Mouse (Mus musculus) hindbrain, embryonic 16.5 days (tissue): ENCODE data around the gene Tpsg1. TPM values are rescaled to one million over a fixed set of nuclear protein-coding genes. Genes with fewer than 3 reads are reported as not detected.

Experiments
- ATAC-seq: fragments of 200-750 bp; cut with Nextera tagmentation; 2 replicates; pipeline ENCODE4 v1.8.0; 2017; ENCODE audit warnings: moderate TSS enrichment, moderate library complexity
- H3K27ac ChIP-seq: fragments of 300-500 bp; sonication (generic); 2 replicates; pipeline ENCODE4 v1.5.1; 2014; ENCODE audit warnings: low read depth, mild to moderate bottlenecking, control low read depth, low read length, moderate library complexity
- H3K27me3 ChIP-seq: fragments of 300-500 bp; sonication (generic); replicated peaks from 2 replicates; pipeline ENCODE4 v1.6.1; 2014; ENCODE audit warnings: low read length; ENCODE audit not compliant: control insufficient read depth, insufficient read depth
- H3K36me3 ChIP-seq: fragments of 300-500 bp; sonication (generic); 2 replicates; pipeline ENCODE4 v1.6.1; 2014; ENCODE audit warnings: mild to moderate bottlenecking, low read length, moderate library complexity, mixed read lengths; ENCODE audit not compliant: control insufficient read depth, insufficient read depth
- H3K4me1 ChIP-seq: fragments of 300-500 bp; sonication (generic); 2 replicates; pipeline ENCODE4 v1.6.1; 2014; ENCODE audit warnings: low read depth, low read length; ENCODE audit not compliant: control insufficient read depth, insufficient read depth
- H3K4me2 ChIP-seq: fragments of 300-500 bp; sonication (generic); 2 replicates; pipeline ENCODE4 v1.6.1; 2014; ENCODE audit warnings: mild to moderate bottlenecking, low read length, control low read depth, moderate library complexity
- H3K4me3 ChIP-seq: fragments of 300-500 bp; sonication (generic); 2 replicates; pipeline ENCODE4 v1.5.1; 2014; ENCODE audit warnings: mild to moderate bottlenecking, low read length, control low read depth, moderate library complexity
- H3K9ac ChIP-seq: fragments of 300-500 bp; sonication (generic); 2 replicates; pipeline ENCODE4 v1.6.1; 2014; ENCODE audit warnings: low read depth, mild to moderate bottlenecking, control low read depth, low read length, moderate library complexity
- H3K9me3 ChIP-seq: fragments of 300-500 bp; sonication (generic); 2 replicates; pipeline ENCODE4 v1.6.1; 2014; ENCODE audit warnings: mild to moderate bottlenecking, low read length, moderate library complexity; ENCODE audit not compliant: control insufficient read depth
- WGBS: fragments of 180-500 bp; shearing (Covaris S2); extraction: QIAGEN DNeasy Blood & Tissue Kit; methylation state at CpG from one replicate; pipeline ENCODE4 v1.1.7; 2014; 5-methylcytosine and 5-hydroxymethylcytosine counted together
- polyA plus RNA-seq: library from polyadenylated mRNA; unstranded; fragments of >200 nt; fragmentation: Nextera tagmentation; extraction: Ambion mirVana; gene quantifications from 2 replicates; pipeline ENCODE4 v1.2.1, GENCODE M21; 2015

The Tpsg1 gene
- polyA plus RNA-seq, 1 experiment from 2014 or later: 0.43 TPM

DNA sequence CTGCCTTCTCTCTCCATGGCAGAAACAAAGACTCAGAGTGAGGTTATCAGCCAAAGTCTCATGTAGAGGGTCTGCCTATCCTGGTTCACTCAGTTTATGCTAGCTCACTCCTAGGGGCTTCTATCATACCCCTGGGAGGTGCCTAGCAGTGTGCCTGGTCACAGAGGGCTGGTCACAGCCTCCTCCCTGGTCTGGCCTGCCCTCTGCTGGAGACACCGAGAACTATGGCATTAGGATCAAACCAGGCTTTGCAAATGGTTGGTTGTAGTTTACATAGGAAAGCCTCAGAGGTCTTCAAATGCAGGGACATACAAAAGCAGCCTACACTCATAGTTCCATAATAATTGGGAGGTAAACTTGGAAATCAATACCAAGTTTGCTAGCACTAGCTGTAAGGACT lies 5.3 kb upstream of the Tpsg1 start:
- Histone ChIP-seq H3K9me3 (no peaks in the 10 kb centered on the region), H3K4me2 (no peak overlapping the region), H3K9ac (no peak overlapping the region), H3K4me1 (no peaks in the 10 kb centered on the region), H3K27ac (no peak overlapping the region), H3K36me3 (no peaks in the 10 kb centered on the region), H3K27me3 (no peaks in the 10 kb centered on the region), H3K4me3 (no peak overlapping the region)
- WGBS: 14% methylated on average over 1 of the region's 1 CpGs
- ATAC-seq: no peak

DNA sequence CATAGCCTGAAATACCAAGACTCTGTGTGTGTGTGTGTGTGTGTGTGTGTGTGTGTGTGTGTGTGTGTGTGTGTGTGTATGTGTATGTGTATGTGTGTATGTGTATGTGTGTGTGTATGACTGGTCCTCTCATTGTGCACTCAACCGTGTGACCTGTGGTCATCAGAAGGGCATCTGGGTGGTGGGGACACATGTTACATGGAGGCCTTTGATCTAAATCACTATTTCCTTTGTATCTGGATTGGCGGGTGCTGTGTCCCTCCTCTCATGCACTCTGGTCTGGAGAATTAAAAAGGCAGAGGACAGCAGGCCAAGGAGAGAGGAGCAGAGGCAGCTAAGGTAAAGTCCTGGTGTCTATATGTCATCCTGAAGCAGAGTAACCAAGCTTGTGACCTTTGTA lies 3.1 kb upstream of the Tpsg1 start, which contains the start of gene Tpsb2:
Gene Tpsb2, plus strand, starts transcription at position 301 of the 400 bp plus-strand sequence.
- Histone ChIP-seq H3K9ac (no peak within 1 kb of the TSS), H3K27me3 (no peaks in the 10 kb centered on the region), H3K9me3 (no peaks in the 10 kb centered on the region), H3K4me2 (no peak within 1 kb of the TSS), H3K36me3 (no peaks in the 10 kb centered on the region), H3K4me1 (no peaks in the 10 kb centered on the region), H3K4me3 (no peak within 1 kb of the TSS), H3K27ac (no peak within 1 kb of the TSS)
- WGBS: 92% methylated on average over 2 of the region's 2 CpGs
- ATAC-seq: no peak

DNA sequence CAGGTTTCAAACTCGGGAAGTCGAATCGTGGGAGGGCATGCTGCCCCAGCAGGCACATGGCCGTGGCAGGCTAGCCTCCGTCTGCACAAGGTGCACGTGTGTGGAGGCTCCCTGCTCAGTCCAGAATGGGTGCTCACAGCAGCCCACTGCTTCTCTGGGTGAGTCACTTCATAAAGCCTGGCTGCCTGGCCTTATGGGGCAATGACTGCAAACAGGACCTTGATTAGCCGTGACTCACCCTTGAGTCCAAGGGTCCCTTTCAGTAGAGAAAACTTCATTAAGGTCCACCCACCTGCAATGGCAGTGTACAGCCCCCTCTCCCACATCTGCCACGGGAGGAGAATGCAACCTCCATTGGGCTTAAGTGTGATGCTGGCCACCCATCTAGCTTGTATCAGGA lies 3.4 kb downstream of the Tpsg1 start:
- H3K4me2 ChIP-seq: no peak overlapping the region
- H3K4me1 ChIP-seq: no peaks in the 10 kb centered on the region
- no peak overlapping the region for H3K4me3 ChIP-seq
- H3K36me3 ChIP-seq: peaks cover 7% of the 10 kb centered on the region; the same call in 1 of the 2 replicates
- no peaks in the 10 kb centered on the region for H3K9me3 ChIP-seq
- no peaks in the 10 kb centered on the region for H3K27me3 ChIP-seq
- no peak overlapping the region for H3K9ac ChIP-seq
- 76% methylated on average over 8 of the region's 8 CpGs for WGBS
- no peak overlapping the region for H3K27ac ChIP-seq
- ATAC-seq: no peak; the same call in 1 of the 2 replicates

DNA sequence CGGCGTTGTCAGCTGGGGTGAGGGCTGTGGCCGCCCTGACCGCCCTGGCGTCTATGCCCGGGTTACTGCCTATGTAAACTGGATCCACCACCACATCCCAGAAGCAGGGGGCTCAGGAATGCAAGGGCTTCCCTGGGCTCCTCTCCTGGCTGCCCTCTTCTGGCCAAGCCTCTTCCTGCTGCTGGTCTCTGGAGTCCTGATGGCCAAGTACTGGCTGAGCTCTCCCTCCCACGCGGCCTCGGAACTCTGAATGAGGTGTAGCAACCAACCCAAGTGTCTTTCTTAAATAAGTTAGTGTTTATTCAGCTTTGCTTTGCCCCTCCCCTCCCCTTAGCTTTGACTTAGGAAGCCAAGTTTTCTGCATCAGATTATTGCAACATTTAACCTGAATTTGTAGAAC lies 4.9 kb downstream of the Tpsg1 start:
- Histone ChIP-seq H3K27me3 (no peaks in the 10 kb centered on the region), H3K9me3 (no peaks in the 10 kb centered on the region), H3K36me3 (peaks cover 8% of the 10 kb centered on the region; the same call in 1 of the 2 replicates), H3K27ac (no peak overlapping the region), H3K4me1 (no peaks in the 10 kb centered on the region), H3K4me3 (no peak overlapping the region), H3K9ac (no peak overlapping the region), H3K4me2 (no peak overlapping the region)
- WGBS: 48% methylated on average over 9 of the region's 9 CpGs
- no peak for ATAC-seq

DNA sequence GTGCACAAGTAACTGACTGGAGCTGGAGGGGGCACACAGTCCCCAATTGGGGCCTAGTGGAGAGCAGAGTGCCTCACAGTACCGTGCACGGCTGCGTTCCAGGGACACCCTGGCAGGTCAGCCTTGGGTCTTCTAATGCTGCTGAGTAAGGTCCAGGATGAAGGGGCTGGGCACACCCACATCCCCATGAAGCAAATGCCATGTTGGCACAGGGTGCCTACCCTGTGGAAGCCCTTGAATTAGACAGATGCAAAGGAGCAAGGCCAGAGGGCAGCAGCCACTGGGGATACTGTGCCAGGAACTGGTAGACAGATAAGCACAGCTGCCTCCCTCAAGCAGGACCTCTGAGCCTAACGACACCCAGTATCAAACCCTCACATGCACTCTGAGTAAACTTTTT lies 25.5 kb downstream of the Tpsg1 start:
- 93% methylated on average over 4 of the region's 4 CpGs for WGBS
- H3K4me2 ChIP-seq: no peak overlapping the region
- no peak overlapping the region for H3K9ac ChIP-seq
- H3K36me3 ChIP-seq: peaks cover 5% of the 10 kb centered on the region
- H3K9me3 ChIP-seq: no peaks in the 10 kb centered on the region
- peaks cover 12% of the 10 kb centered on the region for H3K4me1 ChIP-seq
- no peak for ATAC-seq
- no peak overlapping the region for H3K27ac ChIP-seq
- no peak overlapping the region for H3K4me3 ChIP-seq
- H3K27me3 ChIP-seq: no peaks in the 10 kb centered on the region

DNA sequence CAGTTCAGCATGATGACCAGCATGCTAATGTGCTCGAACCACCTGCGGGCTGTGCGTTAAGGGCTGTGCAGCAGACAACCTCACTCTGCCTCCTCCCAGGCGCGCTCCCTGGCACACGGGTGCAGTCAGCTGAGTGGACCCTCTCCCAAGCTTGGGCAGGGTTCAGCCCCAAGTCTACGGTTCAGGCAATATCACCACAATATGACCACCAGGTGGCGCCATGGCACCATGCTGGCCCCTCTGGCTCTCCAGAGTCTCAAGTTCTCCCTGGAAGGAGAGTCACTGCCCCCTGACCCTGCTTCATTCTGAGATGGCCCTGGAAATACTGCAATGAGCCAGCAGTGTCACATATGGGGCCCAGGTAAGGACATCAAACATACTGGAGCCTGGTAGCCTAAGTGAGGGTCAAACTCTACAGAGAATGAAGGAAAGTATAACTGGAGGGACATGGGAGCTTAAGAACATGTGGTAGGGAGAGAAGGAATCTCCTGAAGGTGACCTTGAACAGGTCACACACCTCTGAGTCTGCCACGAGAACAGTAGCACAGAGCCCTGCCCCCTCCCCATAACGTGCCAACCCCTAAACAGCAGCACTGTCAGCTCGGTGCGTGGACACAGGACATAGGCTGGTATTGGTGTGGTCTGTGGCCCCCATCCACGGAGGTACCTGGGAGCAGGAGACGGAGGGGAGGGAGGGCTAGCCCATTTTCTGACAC lies 28.9 kb downstream of the Tpsg1 start:
- no peak overlapping the region for H3K9ac ChIP-seq
- H3K27ac ChIP-seq: no peak overlapping the region
- no peaks in the 10 kb centered on the region for H3K36me3 ChIP-seq
- WGBS: 19% methylated on average over 13 of the region's 14 CpGs
- no peaks in the 10 kb centered on the region for H3K27me3 ChIP-seq
- no peak overlapping the region for H3K4me2 ChIP-seq
- H3K4me3 ChIP-seq: no peak overlapping the region
- H3K4me1 ChIP-seq: peaks cover 12% of the 10 kb centered on the region
- H3K9me3 ChIP-seq: no peaks in the 10 kb centered on the region
- peak; percentile 64 for ATAC-seq

DNA sequence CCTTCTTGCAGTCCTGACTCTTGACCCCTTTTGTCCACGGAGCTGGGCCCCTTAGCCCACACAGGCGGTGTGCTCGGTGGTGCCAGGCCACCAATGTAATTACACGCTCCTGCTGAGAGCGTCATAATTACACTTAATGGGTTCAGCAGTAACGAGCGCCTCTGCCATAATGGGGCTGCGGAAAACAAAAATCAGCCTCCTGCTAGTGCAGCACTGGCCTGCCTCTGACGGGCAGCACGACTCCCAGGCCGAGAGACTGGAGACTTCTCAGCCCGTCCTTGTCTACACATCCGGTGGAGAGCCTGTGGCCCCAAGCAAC lies 29.4 kb downstream of the Tpsg1 start:
- Histone ChIP-seq H3K27ac (no peak overlapping the region), H3K4me3 (no peak overlapping the region), H3K4me1 (peaks cover 12% of the 10 kb centered on the region)

DNA sequence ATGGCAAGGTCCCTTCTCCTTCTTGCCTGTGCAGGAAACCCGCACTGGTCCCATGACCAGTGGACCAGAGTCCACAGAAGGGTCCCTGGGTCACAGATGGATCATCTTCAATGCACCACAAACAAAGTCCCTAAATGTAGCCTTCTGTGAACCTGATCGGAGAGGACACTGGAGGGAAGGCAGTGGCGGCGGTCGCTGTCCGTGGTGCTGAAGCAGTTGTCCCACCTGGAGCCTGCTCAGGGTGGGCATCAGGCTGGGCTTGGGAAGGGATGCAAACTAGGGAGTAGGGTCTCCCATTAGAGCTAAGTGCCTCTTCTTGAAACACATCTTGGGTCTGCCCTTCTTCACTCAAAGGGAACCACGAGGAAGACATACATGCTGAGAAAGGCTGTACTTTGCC lies 31.4 kb downstream of the Tpsg1 start:
- WGBS: 16% methylated on average over 7 of the region's 7 CpGs
- H3K27me3 ChIP-seq: no peaks in the 10 kb centered on the region
- peaks cover 26% of the 10 kb centered on the region for H3K4me1 ChIP-seq
- H3K36me3 ChIP-seq: no peaks in the 10 kb centered on the region
- H3K4me2 ChIP-seq: no peak overlapping the region
- no peaks in the 10 kb centered on the region for H3K9me3 ChIP-seq
- H3K27ac ChIP-seq: no peak overlapping the region
- no peak for ATAC-seq
- no peak overlapping the region for H3K9ac ChIP-seq
- H3K4me3 ChIP-seq: no peak overlapping the region

More for the DNA sequence above, 29.4 kb downstream of the Tpsg1 start:
- WGBS: 33% methylated on average over 13 of the region's 13 CpGs
- H3K27me3 ChIP-seq: no peaks in the 10 kb centered on the region
- no peaks in the 10 kb centered on the region for H3K9me3 ChIP-seq
- H3K9ac ChIP-seq: no peak overlapping the region
- no peaks in the 10 kb centered on the region for H3K36me3 ChIP-seq
- peak; percentile 9; the same call in 1 of the 2 replicates for ATAC-seq
- no peak overlapping the region for H3K4me2 ChIP-seq

DNA sequence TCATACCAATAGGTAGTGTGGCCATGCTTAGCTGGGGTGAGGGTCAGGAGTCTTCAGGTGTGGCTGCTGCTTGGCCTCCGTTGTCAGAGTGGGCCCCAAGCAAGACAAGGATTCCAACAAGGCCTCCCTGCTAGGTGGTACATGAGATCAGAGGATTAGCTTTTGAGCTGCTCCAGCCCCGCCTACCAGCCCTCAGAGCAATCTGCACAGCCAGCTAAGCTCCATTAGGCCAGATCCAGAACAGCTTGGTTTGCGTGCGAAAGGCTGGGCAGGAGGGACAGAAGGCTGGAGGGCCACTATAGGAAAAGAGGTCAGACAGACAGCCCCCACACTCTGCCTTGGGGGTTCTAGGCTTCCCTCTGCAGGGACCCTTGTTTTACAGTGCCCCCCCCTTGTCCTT lies 32.4 kb downstream of the Tpsg1 start:
- Histone ChIP-seq H3K4me3 (no peak overlapping the region), H3K9ac (no peak overlapping the region), H3K27ac (no peak overlapping the region), H3K27me3 (no peaks in the 10 kb centered on the region), H3K9me3 (no peaks in the 10 kb centered on the region), H3K4me2 (no peak overlapping the region), H3K4me1 (peaks cover 36% of the 10 kb centered on the region), H3K36me3 (no peaks in the 10 kb centered on the region)
- 45% methylated on average over 4 of the region's 4 CpGs for WGBS
- ATAC-seq: no peak
